Mouse (Mus musculus) stomach, embryonic 14.5 days (tissue): ENCODE measurements at regions not wholly inside any gene's neighbourhood (a gene's known extent, or its start where the extent isn't known, plus 50 kb on each side); places are given as distances from the start of the nearest gene placed in this dataset.

Experiments used
- ATAC-seq: fragments of 200-750 bp; cut with Nextera tagmentation; 2 replicates; pipeline ENCODE4 v1.8.0; 2017; ENCODE audit warnings: low read depth, moderate TSS enrichment; ENCODE audit not compliant: insufficient number of reproducible peaks, insufficient read depth, low FRiP score
- H3K27ac ChIP-seq: fragments of 300-500 bp; sonication (generic); 2 replicates; pipeline ENCODE4 v1.5.1; 2014; ENCODE audit warnings: mild to moderate bottlenecking, low read length, moderate library complexity, mixed read lengths
- H3K27me3 ChIP-seq: fragments of 300-500 bp; sonication (generic); 2 replicates; pipeline ENCODE4 v1.6.1; 2014; ENCODE audit warnings: low read length, control low read depth, mixed read lengths; ENCODE audit not compliant: control insufficient read depth, insufficient read depth
- H3K36me3 ChIP-seq: fragments of 300-500 bp; sonication (generic); 2 replicates; pipeline ENCODE4 v1.6.1; 2014; ENCODE audit warnings: mild to moderate bottlenecking, control low read depth, low read length, moderate library complexity, mixed read lengths; ENCODE audit not compliant: control insufficient read depth, insufficient read depth
- H3K4me1 ChIP-seq: fragments of 300-500 bp; sonication (generic); 2 replicates; pipeline ENCODE4 v1.6.1; 2014; ENCODE audit warnings: low read length, control low read depth, mixed read lengths; ENCODE audit not compliant: control insufficient read depth, insufficient read depth
- H3K4me2 ChIP-seq: fragments of 300-500 bp; sonication (generic); replicated peaks from 2 replicates; pipeline ENCODE4 v1.6.1; 2014; ENCODE audit warnings: low read depth, low read length, control low read depth
- H3K4me3 ChIP-seq: fragments of 300-500 bp; sonication (generic); 2 replicates; pipeline ENCODE4 v1.5.1; 2014; ENCODE audit warnings: low read depth, low read length, control low read depth
- H3K9ac ChIP-seq: fragments of 300-500 bp; sonication (generic); replicated peaks from 2 replicates; pipeline ENCODE4 v1.6.1; 2014; ENCODE audit warnings: low read depth, mild to moderate bottlenecking, control low read depth, low read length, moderate library complexity, mixed read lengths
- H3K9me3 ChIP-seq: fragments of 300-500 bp; sonication (generic); 2 replicates; pipeline ENCODE4 v1.6.1; 2016; ENCODE audit warnings: low read depth, low read length, control low read depth; ENCODE audit not compliant: control insufficient read depth
- WGBS: fragments of 180-500 bp; shearing (Covaris S2); extraction: QIAGEN DNeasy Blood & Tissue Kit; methylation state at CpG from one replicate; pipeline ENCODE4 v1.1.7; 2014; 5-methylcytosine and 5-hydroxymethylcytosine counted together

GRCm38 (mm10) chrX:142534780-142535179 is 144.4 kb upstream of the Acsl4 start:
- Histone ChIP-seq H3K9me3 (no peaks in the 10 kb centered on the region), H3K4me2 (no peak overlapping the region), H3K36me3 (no peaks in the 10 kb centered on the region), H3K27me3 (no peaks in the 10 kb centered on the region), H3K4me1 (no peaks in the 10 kb centered on the region), H3K9ac (no peak overlapping the region), H3K4me3 (no peak overlapping the region), H3K27ac (no peak overlapping the region)
- 41% methylated on average over 8 of the region's 8 CpGs for WGBS
- no peak for ATAC-seq

- no peak for ATAC-seq
- Histone ChIP-seq H3K4me2 (no peak overlapping the region), H3K4me1 (no peaks in the 10 kb centered on the region), H3K9ac (no peak overlapping the region), H3K27me3 (no peaks in the 10 kb centered on the region), H3K36me3 (no peaks in the 10 kb centered on the region), H3K4me3 (no peak overlapping the region), H3K27ac (no peak overlapping the region), H3K9me3 (no peaks in the 10 kb centered on the region)
- 87% methylated on average over 1 of the region's 1 CpGs for WGBS
Observed at GRCm38 (mm10) chrX:142535540-142535939, 145.2 kb upstream of the Acsl4 start.

GRCm38 (mm10) chrX:142535954-142536353 is 145.3 kb upstream of the Tmem164 start:
- H3K4me2 ChIP-seq: no peak overlapping the region
- H3K4me1 ChIP-seq: no peaks in the 10 kb centered on the region
- 90% methylated on average over 2 of the region's 2 CpGs for WGBS
- no peak overlapping the region for H3K4me3 ChIP-seq
- H3K27me3 ChIP-seq: no peaks in the 10 kb centered on the region
- H3K27ac ChIP-seq: no peak overlapping the region
- H3K9ac ChIP-seq: no peak overlapping the region
- no peaks in the 10 kb centered on the region for H3K36me3 ChIP-seq
- no peak for ATAC-seq
- no peaks in the 10 kb centered on the region for H3K9me3 ChIP-seq

- ATAC-seq: no peak
Observed at GRCm38 (mm10) chrX:142537259-142537963, 143.8 kb upstream of the Tmem164 start.

GRCm38 (mm10) chrX:142540264-142540663 is 140.9 kb upstream of the Tmem164 start:
- Histone ChIP-seq H3K27me3 (no peaks in the 10 kb centered on the region), H3K4me2 (no peak overlapping the region), H3K9ac (no peak overlapping the region), H3K4me1 (no peaks in the 10 kb centered on the region), H3K36me3 (no peaks in the 10 kb centered on the region), H3K27ac (no peak overlapping the region), H3K9me3 (no peaks in the 10 kb centered on the region), H3K4me3 (no peak overlapping the region)
- 18% methylated on average over 7 of the region's 7 CpGs for WGBS
- ATAC-seq: peak; percentile 61; the same call in 1 of the 2 replicates

More at GRCm38 (mm10) chrX:142537259-142537963, 143.8 kb upstream of the Tmem164 start:
- 86% methylated on average over 5 of the region's 5 CpGs for WGBS
- Histone ChIP-seq H3K27ac (no peak overlapping the region), H3K4me1 (no peaks in the 10 kb centered on the region), H3K9ac (no peak overlapping the region), H3K4me3 (no peak overlapping the region), H3K27me3 (no peaks in the 10 kb centered on the region), H3K9me3 (no peaks in the 10 kb centered on the region), H3K4me2 (no peak overlapping the region), H3K36me3 (no peaks in the 10 kb centered on the region)

- 70% methylated on average over 4 of the region's 4 CpGs for WGBS
- Histone ChIP-seq H3K4me3 (no peak overlapping the region), H3K9ac (no peak overlapping the region), H3K36me3 (no peaks in the 10 kb centered on the region), H3K4me1 (no peaks in the 10 kb centered on the region), H3K9me3 (no peaks in the 10 kb centered on the region), H3K27ac (no peak overlapping the region), H3K27me3 (no peaks in the 10 kb centered on the region), H3K4me2 (no peak overlapping the region)
- ATAC-seq: no peak
Observed at GRCm38 (mm10) chrX:142552196-142552595, 129.0 kb upstream of the Tmem164 start.

GRCm38 (mm10) chrX:142554161-142554560 is 127.0 kb upstream of the Tmem164 start:
- no peaks in the 10 kb centered on the region for H3K4me1 ChIP-seq
- 21% methylated on average over 5 of the region's 5 CpGs for WGBS
- H3K9me3 ChIP-seq: no peaks in the 10 kb centered on the region
- no peak overlapping the region for H3K4me3 ChIP-seq
- ATAC-seq: no peak
- H3K4me2 ChIP-seq: no peak overlapping the region
- no peaks in the 10 kb centered on the region for H3K27me3 ChIP-seq
- H3K27ac ChIP-seq: no peak overlapping the region
- H3K36me3 ChIP-seq: no peaks in the 10 kb centered on the region
- H3K9ac ChIP-seq: no peak overlapping the region

GRCm38 (mm10) chrX:142557496-142557895 is 123.7 kb upstream of the Tmem164 start:
- no peak overlapping the region for H3K9ac ChIP-seq
- H3K9me3 ChIP-seq: no peaks in the 10 kb centered on the region
- H3K4me2 ChIP-seq: no peak overlapping the region
- no peaks in the 10 kb centered on the region for H3K4me1 ChIP-seq
- H3K4me3 ChIP-seq: no peak overlapping the region
- ATAC-seq: no peak
- H3K27ac ChIP-seq: no peak overlapping the region
- no peaks in the 10 kb centered on the region for H3K27me3 ChIP-seq
- WGBS: 75% methylated on average over 5 of the region's 5 CpGs
- H3K36me3 ChIP-seq: no peaks in the 10 kb centered on the region
